Mouse (Mus musculus) intestine, embryonic 16.5 days (tissue): ENCODE measurements at regions not wholly inside any gene's neighbourhood (a gene's known extent, or its start where the extent isn't known, plus 50 kb on each side); places are given as distances from the start of the nearest gene placed in this dataset.

Source experiments
- ATAC-seq: fragments of 200-750 bp; cut with Nextera tagmentation; 2 replicates; pipeline ENCODE4 v1.8.0; 2017; ENCODE audit warnings: moderate TSS enrichment, moderate library complexity
- H3K27ac ChIP-seq: fragments of 300-500 bp; sonication (generic); 2 replicates; pipeline ENCODE4 v1.5.1; 2014; ENCODE audit warnings: mild to moderate bottlenecking, low read length
- H3K27me3 ChIP-seq: fragments of 300-500 bp; sonication (generic); replicated peaks from 2 replicates; pipeline ENCODE4 v1.6.1; 2014; ENCODE audit warnings: low read length, control low read depth, mixed read lengths; ENCODE audit not compliant: control insufficient read depth, insufficient read depth
- H3K36me3 ChIP-seq: fragments of 300-500 bp; sonication (generic); 2 replicates; pipeline ENCODE4 v1.6.1; 2014; ENCODE audit warnings: low read length, control low read depth; ENCODE audit not compliant: control insufficient read depth, insufficient read depth
- H3K4me1 ChIP-seq: fragments of 300-500 bp; sonication (generic); 2 replicates; pipeline ENCODE4 v1.6.1; 2014; ENCODE audit warnings: low read length, control low read depth, mixed read lengths; ENCODE audit not compliant: control insufficient read depth, insufficient read depth
- H3K4me2 ChIP-seq: fragments of 300-500 bp; sonication (generic); 2 replicates; pipeline ENCODE4 v1.6.1; 2014; ENCODE audit warnings: low read depth, low read length, control low read depth
- H3K4me3 ChIP-seq: fragments of 300-500 bp; sonication (generic); 2 replicates; pipeline ENCODE4 v1.5.1; 2014; ENCODE audit warnings: mild to moderate bottlenecking, low read length
- H3K9ac ChIP-seq: fragments of 300-500 bp; sonication (generic); 2 replicates; pipeline ENCODE4 v1.6.1; 2014; ENCODE audit warnings: low read depth, low read length
- H3K9me3 ChIP-seq: fragments of 300-500 bp; sonication (generic); 2 replicates; pipeline ENCODE4 v1.6.1; 2016; ENCODE audit warnings: low read length, control low read depth; ENCODE audit not compliant: control insufficient read depth
- WGBS: fragments of 180-500 bp; shearing (Covaris S2); extraction: QIAGEN DNeasy Blood & Tissue Kit; methylation state at CpG from one replicate; pipeline ENCODE4 v1.1.7; 2014; 5-methylcytosine and 5-hydroxymethylcytosine counted together

- H3K9ac ChIP-seq: no peak overlapping the region
- ATAC-seq: no peak; the same call in 1 of the 2 replicates
- H3K4me1 ChIP-seq: no peaks in the 10 kb centered on the region
- 20% methylated on average over 10 of the region's 10 CpGs for WGBS
- peak overlapping the region; percentile 43 for H3K4me2 ChIP-seq
- H3K4me3 ChIP-seq: no peak overlapping the region; the same call in 1 of the 2 replicates
- no peak overlapping the region for H3K27ac ChIP-seq
- H3K27me3 ChIP-seq: no peaks in the 10 kb centered on the region
- H3K36me3 ChIP-seq: no peaks in the 10 kb centered on the region
- H3K9me3 ChIP-seq: no peaks in the 10 kb centered on the region
Observed at GRCm38 (mm10) chr11:112839721-112840494, 57.9 kb downstream of the Sox9 start.

GRCm38 (mm10) chr11:112840495-112840828 is 58.4 kb downstream of the Sox9 start:
- H3K9me3 ChIP-seq: no peaks in the 10 kb centered on the region
- H3K36me3 ChIP-seq: no peaks in the 10 kb centered on the region
- H3K4me2 ChIP-seq: peak overlapping the region; percentile 43
- no peak overlapping the region; the same call in 1 of the 2 replicates for H3K4me3 ChIP-seq
- 10% methylated on average over 10 of the region's 10 CpGs for WGBS
- no peaks in the 10 kb centered on the region for H3K27me3 ChIP-seq
- no peaks in the 10 kb centered on the region for H3K4me1 ChIP-seq
- H3K27ac ChIP-seq: no peak overlapping the region
- H3K9ac ChIP-seq: no peak overlapping the region
- ATAC-seq: peak; percentile 64

GRCm38 (mm10) chr11:112844258-112844901 is 62.4 kb downstream of the Sox9 start:
- no peak overlapping the region for H3K4me2 ChIP-seq
- H3K27me3 ChIP-seq: no peaks in the 10 kb centered on the region
- H3K9ac ChIP-seq: no peak overlapping the region
- WGBS: 69% methylated on average over 8 of the region's 8 CpGs
- H3K4me3 ChIP-seq: no peak overlapping the region
- no peak for ATAC-seq
- no peaks in the 10 kb centered on the region for H3K9me3 ChIP-seq
- no peaks in the 10 kb centered on the region for H3K36me3 ChIP-seq
- H3K4me1 ChIP-seq: no peaks in the 10 kb centered on the region
- no peak overlapping the region for H3K27ac ChIP-seq

GRCm38 (mm10) chr11:112847146-112847545 is 65.1 kb downstream of the Sox9 start:
- Histone ChIP-seq H3K9ac (no peak overlapping the region), H3K36me3 (no peaks in the 10 kb centered on the region), H3K4me3 (no peak overlapping the region), H3K27me3 (no peaks in the 10 kb centered on the region), H3K4me2 (no peak overlapping the region), H3K27ac (no peak overlapping the region), H3K9me3 (no peaks in the 10 kb centered on the region), H3K4me1 (no peaks in the 10 kb centered on the region)
- 88% methylated on average over 2 of the region's 2 CpGs for WGBS
- no peak for ATAC-seq

GRCm38 (mm10) chr11:112847851-112848250 is 65.8 kb downstream of the Sox9 start:
- H3K27me3 ChIP-seq: no peaks in the 10 kb centered on the region
- H3K27ac ChIP-seq: no peak overlapping the region
- no peaks in the 10 kb centered on the region for H3K4me1 ChIP-seq
- no peak overlapping the region for H3K4me2 ChIP-seq
- no peak for ATAC-seq
- H3K9ac ChIP-seq: no peak overlapping the region
- H3K36me3 ChIP-seq: no peaks in the 10 kb centered on the region
- no peaks in the 10 kb centered on the region for H3K9me3 ChIP-seq
- 75% methylated on average over 3 of the region's 3 CpGs for WGBS
- no peak overlapping the region for H3K4me3 ChIP-seq

GRCm38 (mm10) chr11:112849974-112850373 is 68.0 kb downstream of the Sox9 start:
- no peaks in the 10 kb centered on the region for H3K27me3 ChIP-seq
- H3K4me1 ChIP-seq: no peaks in the 10 kb centered on the region
- no peak overlapping the region for H3K4me2 ChIP-seq
- H3K9me3 ChIP-seq: no peaks in the 10 kb centered on the region
- no peak overlapping the region for H3K9ac ChIP-seq
- H3K36me3 ChIP-seq: no peaks in the 10 kb centered on the region
- WGBS: 83% methylated on average over 5 of the region's 5 CpGs
- H3K4me3 ChIP-seq: no peak overlapping the region
- no peak overlapping the region for H3K27ac ChIP-seq
- no peak for ATAC-seq

GRCm38 (mm10) chr11:112850532-112851272 is 68.7 kb downstream of the Sox9 start:
- H3K4me1 ChIP-seq: no peaks in the 10 kb centered on the region
- H3K36me3 ChIP-seq: no peaks in the 10 kb centered on the region
- H3K9ac ChIP-seq: no peak overlapping the region
- no peak overlapping the region for H3K27ac ChIP-seq
- no peak for ATAC-seq
- H3K27me3 ChIP-seq: no peaks in the 10 kb centered on the region
- H3K4me2 ChIP-seq: no peak overlapping the region
- H3K9me3 ChIP-seq: no peaks in the 10 kb centered on the region
- no peak overlapping the region for H3K4me3 ChIP-seq
- 80% methylated on average over 13 of the region's 13 CpGs for WGBS

- no peak overlapping the region for H3K4me3 ChIP-seq
- H3K4me1 ChIP-seq: no peaks in the 10 kb centered on the region
- H3K9ac ChIP-seq: no peak overlapping the region
- H3K27ac ChIP-seq: no peak overlapping the region
- ATAC-seq: no peak
- H3K36me3 ChIP-seq: no peaks in the 10 kb centered on the region
- H3K4me2 ChIP-seq: no peak overlapping the region
- no peaks in the 10 kb centered on the region for H3K27me3 ChIP-seq
- 90% methylated on average over 9 of the region's 9 CpGs for WGBS
- no peaks in the 10 kb centered on the region for H3K9me3 ChIP-seq
Observed at GRCm38 (mm10) chr11:112851321-112851720, 69.3 kb downstream of the Sox9 start.

- H3K9ac ChIP-seq: no peak overlapping the region
- no peak overlapping the region for H3K27ac ChIP-seq
- H3K4me2 ChIP-seq: no peak overlapping the region
- H3K36me3 ChIP-seq: no peaks in the 10 kb centered on the region
- no peak overlapping the region for H3K4me3 ChIP-seq
- H3K9me3 ChIP-seq: peaks cover 5% of the 10 kb centered on the region; the same call in 1 of the 2 replicates
- peak; percentile 42 for ATAC-seq
- WGBS: 53% methylated on average over 5 of the region's 5 CpGs
- no peaks in the 10 kb centered on the region for H3K4me1 ChIP-seq
- no peaks in the 10 kb centered on the region for H3K27me3 ChIP-seq
Observed at GRCm38 (mm10) chr11:112855975-112856374, 74.0 kb downstream of the Sox9 start.
